Mouse (Mus musculus) midbrain, embryonic 15.5 days (tissue): ENCODE results near the gene Sdc3. TPM values are rescaled to one million over a fixed set of nuclear protein-coding genes. Genes with fewer than 3 reads are reported as not detected.

Experiments
- ATAC-seq: fragments of 200-750 bp; cut with Nextera tagmentation; replicated peaks from 2 replicates; pipeline ENCODE4 v1.8.0; 2017; ENCODE audit warnings: moderate TSS enrichment
- H3K27ac ChIP-seq: fragments of 300-500 bp; sonication (generic); 2 replicates; pipeline ENCODE4 v1.5.1; 2015; ENCODE audit warnings: mild to moderate bottlenecking, inconsistent platforms
- H3K27me3 ChIP-seq: fragments of 300-500 bp; sonication (generic); replicated peaks from 2 replicates; pipeline ENCODE4 v1.6.1; 2015; ENCODE audit warnings: inconsistent platforms
- H3K36me3 ChIP-seq: fragments of 300-500 bp; sonication (generic); replicated peaks from 2 replicates; pipeline ENCODE4 v1.6.1; 2015; ENCODE audit warnings: inconsistent platforms
- H3K4me1 ChIP-seq: fragments of 300-500 bp; sonication (generic); 2 replicates; pipeline ENCODE4 v1.6.1; 2015; ENCODE audit warnings: inconsistent platforms
- H3K4me2 ChIP-seq: fragments of 300-500 bp; sonication (generic); 2 replicates; pipeline ENCODE4 v1.6.1; 2015; ENCODE audit warnings: inconsistent platforms, mild to moderate bottlenecking, moderate library complexity
- H3K4me3 ChIP-seq: fragments of 300-500 bp; sonication (generic); 2 replicates; pipeline ENCODE4 v1.5.1; 2015; ENCODE audit warnings: mild to moderate bottlenecking, inconsistent platforms
- H3K9ac ChIP-seq: fragments of 300-500 bp; sonication (generic); 2 replicates; pipeline ENCODE4 v1.6.1; 2015; ENCODE audit warnings: mild to moderate bottlenecking, inconsistent platforms
- H3K9me3 ChIP-seq: fragments of 300-500 bp; sonication (generic); 2 replicates; pipeline ENCODE4 v1.6.1; 2016; ENCODE audit warnings: inconsistent platforms
- WGBS: fragments of 180-500 bp; shearing (Covaris S2); methylation state at CpG from one replicate; pipeline ENCODE4 v1.1.7; 2015; ENCODE audit warnings: mixed read lengths; 5-methylcytosine and 5-hydroxymethylcytosine counted together
- polyA plus RNA-seq: library from polyadenylated mRNA; unstranded; fragments of >200 nt; fragmentation: Nextera tagmentation; extraction: Ambion mirVana; gene quantifications from 2 replicates; pipeline ENCODE4 v1.2.1, GENCODE M21; 2015

Gene Sdc3
- polyA plus RNA-seq, 1 experiment from 2014 or later: 180 TPM

- H3K27me3 ChIP-seq: no peaks in the 10 kb centered on the region
- peak overlapping the region; percentile 56 for H3K27ac ChIP-seq
- H3K4me1 ChIP-seq: peaks cover 75% of the 10 kb centered on the region
- no peak for ATAC-seq
- no peak overlapping the region for H3K4me3 ChIP-seq
- no peaks in the 10 kb centered on the region for H3K36me3 ChIP-seq
- H3K9ac ChIP-seq: no peak overlapping the region
- WGBS: 25% methylated on average over 5 of the region's 5 CpGs
- H3K4me2 ChIP-seq: no peak overlapping the region
- H3K9me3 ChIP-seq: no peaks in the 10 kb centered on the region
Measured at GRCm38 (mm10) chr4:130809784-130810183, 17.4 kb downstream of the Sdc3 start.

DNA sequence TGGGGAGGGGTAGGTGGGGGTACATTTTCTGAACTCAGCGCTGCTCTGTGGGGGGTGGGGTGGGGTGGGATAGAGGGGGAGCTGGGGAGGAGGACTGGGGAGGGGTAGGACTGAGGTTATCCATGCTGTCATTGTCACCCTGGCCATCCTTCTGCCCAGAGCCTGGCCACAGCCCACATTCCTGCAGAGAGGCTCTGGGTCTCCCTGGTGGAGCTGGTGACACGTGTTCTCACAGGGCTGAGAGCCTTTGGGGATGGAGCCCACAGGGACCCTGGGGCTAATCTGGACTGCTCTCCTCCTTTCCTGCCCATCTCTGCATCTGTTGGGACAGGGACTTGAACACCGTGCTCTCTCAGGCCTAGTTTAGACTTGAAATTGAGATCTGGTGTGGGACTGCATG is 18.5 kb downstream of the Sdc3 start:
- H3K4me2 ChIP-seq: no peak overlapping the region
- H3K9me3 ChIP-seq: no peaks in the 10 kb centered on the region
- peaks cover 75% of the 10 kb centered on the region for H3K4me1 ChIP-seq
- H3K27ac ChIP-seq: peak overlapping the region; percentile 22; the same call in 1 of the 2 replicates
- H3K9ac ChIP-seq: no peak overlapping the region
- H3K36me3 ChIP-seq: no peaks in the 10 kb centered on the region
- no peak for ATAC-seq
- no peak overlapping the region for H3K4me3 ChIP-seq
- H3K27me3 ChIP-seq: no peaks in the 10 kb centered on the region
- WGBS: 24% methylated on average over 3 of the region's 3 CpGs

DNA sequence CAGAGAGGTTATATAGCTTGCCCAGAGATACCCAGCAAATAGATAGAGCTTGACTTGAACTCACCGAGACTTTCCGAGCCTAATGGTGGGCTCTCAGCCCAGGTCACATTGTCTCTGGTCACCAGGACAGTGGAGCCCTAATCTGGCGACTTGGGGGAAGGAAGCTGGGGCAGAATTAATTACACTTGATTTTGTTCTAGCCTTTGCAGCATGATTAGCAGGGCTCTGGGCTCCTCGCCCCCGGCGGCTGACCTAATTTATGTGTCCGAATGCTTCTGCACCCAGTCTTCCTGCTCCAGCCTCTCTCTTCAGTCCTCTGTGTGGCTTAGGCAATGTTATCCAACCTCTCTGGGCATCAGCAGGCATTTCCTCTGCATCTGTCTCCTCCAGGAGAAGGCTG is 19.0 kb downstream of the Sdc3 start:
- H3K9ac ChIP-seq: no peak overlapping the region

DNA sequence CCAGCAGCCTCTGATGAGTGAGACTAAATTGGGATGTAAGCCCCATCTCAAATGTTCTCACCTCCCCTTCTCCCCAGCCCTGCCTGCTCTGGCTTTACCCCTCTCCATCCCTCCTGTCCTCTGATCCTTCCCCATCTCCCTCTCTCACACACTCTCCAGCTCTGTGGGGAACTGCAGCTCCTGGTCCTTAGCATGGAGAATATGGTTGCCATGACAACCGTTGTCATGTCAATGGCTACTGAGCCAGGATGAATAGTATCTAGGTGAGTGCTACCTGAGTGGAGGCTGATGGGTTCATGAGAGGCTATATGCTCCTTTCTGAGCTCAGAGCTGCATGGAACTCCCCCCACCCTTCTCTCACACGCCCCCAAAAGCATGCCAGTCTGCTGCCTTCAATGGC is 21.6 kb downstream of the Sdc3 start:
- Histone ChIP-seq H3K4me3 (no peak overlapping the region), H3K4me2 (peak overlapping the region; percentile 44), H3K27me3 (no peaks in the 10 kb centered on the region), H3K36me3 (no peaks in the 10 kb centered on the region; the same call in 1 of the 2 replicates), H3K4me1 (peaks cover 66% of the 10 kb centered on the region), H3K9ac (peak overlapping the region; percentile 16; the same call in 1 of the 2 replicates), H3K27ac (peak overlapping the region; percentile 90), H3K9me3 (no peaks in the 10 kb centered on the region)
- 44% methylated on average over 2 of the region's 2 CpGs for WGBS
- ATAC-seq: peak; percentile 82

More for the DNA sequence above, 19.0 kb downstream of the Sdc3 start:
- no peaks in the 10 kb centered on the region for H3K36me3 ChIP-seq
- no peaks in the 10 kb centered on the region for H3K9me3 ChIP-seq
- no peak overlapping the region for H3K4me2 ChIP-seq
- no peak for ATAC-seq
- WGBS: 25% methylated on average over 7 of the region's 7 CpGs
- H3K27ac ChIP-seq: peak overlapping the region; percentile 27; the same call in 1 of the 2 replicates
- H3K4me3 ChIP-seq: no peak overlapping the region
- peaks cover 77% of the 10 kb centered on the region for H3K4me1 ChIP-seq
- H3K27me3 ChIP-seq: no peaks in the 10 kb centered on the region

GRCm38 (mm10) chr4:130814742-130815330 is 22.5 kb downstream of the Sdc3 start:
- Histone ChIP-seq H3K4me1 (peaks cover 57% of the 10 kb centered on the region), H3K4me2 (no peak overlapping the region), H3K27me3 (no peaks in the 10 kb centered on the region), H3K4me3 (no peak overlapping the region), H3K27ac (peak overlapping the region; percentile 90), H3K9me3 (no peaks in the 10 kb centered on the region), H3K9ac (no peak overlapping the region), H3K36me3 (no peaks in the 10 kb centered on the region; the same call in 1 of the 2 replicates)
- peak; percentile 16 for ATAC-seq
- 29% methylated on average over 8 of the region's 8 CpGs for WGBS

DNA sequence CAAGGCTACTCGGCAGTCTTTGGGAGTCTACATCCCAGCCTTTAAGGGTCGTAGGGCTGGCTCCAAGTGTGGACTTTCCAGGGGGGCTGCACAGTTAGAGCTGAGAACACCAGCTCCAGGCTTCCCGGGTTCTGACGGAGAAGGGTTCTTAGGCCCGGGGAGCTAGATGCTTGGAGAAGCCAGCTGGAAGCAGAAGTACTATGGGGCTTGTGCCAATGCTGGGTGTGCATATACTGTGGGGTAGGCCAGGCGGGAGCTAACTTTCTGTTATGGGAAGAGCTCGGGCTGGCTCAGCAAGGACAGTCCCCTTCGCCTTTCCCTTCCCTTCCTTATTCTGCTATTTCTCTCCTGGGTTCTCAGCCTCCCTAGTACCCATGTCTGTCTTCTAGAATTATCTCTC is 23.5 kb downstream of the Sdc3 start:
- Histone ChIP-seq H3K9me3 (no peaks in the 10 kb centered on the region), H3K27me3 (no peaks in the 10 kb centered on the region), H3K4me3 (no peak overlapping the region), H3K4me2 (no peak overlapping the region), H3K36me3 (no peaks in the 10 kb centered on the region; the same call in 1 of the 2 replicates), H3K9ac (no peak overlapping the region), H3K4me1 (peaks cover 56% of the 10 kb centered on the region), H3K27ac (peak overlapping the region; percentile 90)
- no peak for ATAC-seq
- 77% methylated on average over 8 of the region's 8 CpGs for WGBS

DNA sequence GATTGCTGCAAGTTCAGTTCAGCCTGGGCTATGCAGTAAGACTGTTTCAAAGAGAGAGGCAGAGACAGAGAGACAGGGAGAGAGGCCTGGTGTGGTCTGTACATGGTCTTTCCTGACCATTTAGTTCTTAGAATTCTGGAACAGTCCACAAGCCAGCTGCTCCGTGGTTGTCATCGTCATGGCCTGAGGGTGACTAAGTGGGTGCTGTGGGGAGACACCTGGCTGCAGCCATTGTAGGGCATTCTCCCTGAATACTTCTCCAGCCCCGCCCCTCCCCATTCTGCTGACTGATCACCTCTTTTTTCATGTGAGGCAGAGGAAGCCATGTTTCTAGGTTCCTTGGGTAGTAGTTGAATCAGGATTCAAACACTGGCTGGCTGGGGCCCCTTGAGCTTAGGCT is 27.5 kb downstream of the Sdc3 start:
- H3K4me2 ChIP-seq: no peak overlapping the region
- ATAC-seq: no peak
- peaks cover 22% of the 10 kb centered on the region; the same call in 1 of the 2 replicates for H3K36me3 ChIP-seq
- peaks cover 16% of the 10 kb centered on the region for H3K4me1 ChIP-seq
- H3K4me3 ChIP-seq: no peak overlapping the region
- no peak overlapping the region for H3K9ac ChIP-seq
- H3K27me3 ChIP-seq: no peaks in the 10 kb centered on the region
- no peaks in the 10 kb centered on the region for H3K9me3 ChIP-seq
- 88% methylated on average over 3 of the region's 3 CpGs for WGBS
- no peak overlapping the region for H3K27ac ChIP-seq

GRCm38 (mm10) chr4:130820594-130821255 is 28.4 kb downstream of the Sdc3 start:
- no peak overlapping the region for H3K4me2 ChIP-seq
- H3K4me1 ChIP-seq: peaks cover 7% of the 10 kb centered on the region
- H3K27me3 ChIP-seq: no peaks in the 10 kb centered on the region
- H3K9ac ChIP-seq: no peak overlapping the region
- ATAC-seq: no peak
- no peak overlapping the region for H3K27ac ChIP-seq
- no peaks in the 10 kb centered on the region for H3K9me3 ChIP-seq
- WGBS: 84% methylated on average over 7 of the region's 7 CpGs
- no peak overlapping the region for H3K4me3 ChIP-seq
- peaks cover 22% of the 10 kb centered on the region; the same call in 1 of the 2 replicates for H3K36me3 ChIP-seq

DNA sequence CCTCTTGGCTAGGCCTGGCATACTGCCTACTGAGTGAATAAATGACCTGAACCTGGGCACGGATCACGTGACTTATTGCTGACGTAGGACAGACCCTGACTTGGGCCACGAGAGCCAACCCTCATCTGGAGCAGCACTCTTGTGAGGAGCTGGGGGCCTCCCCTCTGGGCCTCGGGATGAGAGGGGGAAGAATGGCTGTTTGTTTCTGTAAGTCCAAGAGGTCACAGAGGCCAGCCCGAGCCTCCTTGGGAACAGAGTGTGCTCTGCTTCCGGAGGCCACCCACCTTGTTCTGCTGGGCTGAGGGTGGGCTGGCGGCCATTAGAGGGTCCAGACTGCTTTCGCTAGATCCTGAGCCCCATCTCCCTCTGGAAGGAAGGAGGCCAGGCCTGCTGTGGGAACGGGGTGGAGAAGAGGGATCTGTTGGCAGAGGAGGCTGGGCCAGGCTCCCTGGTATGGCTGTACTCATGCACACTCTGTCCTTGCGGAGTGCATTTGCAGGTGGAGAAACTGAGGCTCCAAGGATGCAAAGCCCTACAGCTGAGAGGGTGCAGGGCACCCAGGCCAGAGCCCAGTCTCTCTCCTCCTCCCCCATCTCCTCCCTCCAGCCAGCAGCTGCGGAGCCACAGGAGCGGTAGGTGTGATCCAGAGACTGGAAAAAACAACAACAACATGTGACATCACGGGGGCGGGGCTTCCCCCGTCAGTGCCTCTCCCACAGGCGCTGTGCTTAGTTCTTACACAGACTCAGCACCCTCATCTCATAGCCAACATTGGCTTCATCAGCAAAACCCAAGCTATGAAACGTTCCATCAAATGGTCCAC is 36.7 kb downstream of the Sdc3 start:
- Histone ChIP-seq H3K9me3 (no peaks in the 10 kb centered on the region), H3K36me3 (no peaks in the 10 kb centered on the region; the same call in 1 of the 2 replicates), H3K4me3 (no peak overlapping the region), H3K4me2 (no peak overlapping the region), H3K4me1 (peaks cover 10% of the 10 kb centered on the region), H3K9ac (no peak overlapping the region), H3K27ac (no peak overlapping the region), H3K27me3 (no peaks in the 10 kb centered on the region)
- peak; percentile 34 for ATAC-seq
- WGBS: 11% methylated on average over 18 of the region's 18 CpGs

DNA sequence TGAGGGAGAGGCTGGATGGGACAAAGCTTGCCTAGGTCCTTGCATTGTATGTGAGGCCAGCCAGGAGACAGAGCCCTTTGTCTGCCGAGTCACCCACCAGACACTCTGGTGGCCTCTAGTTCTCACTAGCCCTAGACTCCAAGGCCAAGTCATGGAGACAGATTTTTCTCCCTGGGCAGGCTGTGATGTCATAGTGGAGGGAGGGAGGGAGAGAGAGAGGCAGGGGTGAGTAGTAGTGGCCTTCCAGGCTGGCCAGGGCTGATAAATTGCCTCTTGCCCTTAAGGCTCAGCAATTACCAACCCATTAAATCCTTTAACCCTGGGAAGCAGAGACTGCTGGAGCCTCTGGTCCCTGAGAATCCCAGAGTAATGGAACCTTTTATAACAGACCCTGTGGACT is 41.8 kb downstream of the Sdc3 start:
- Histone ChIP-seq H3K4me3 (no peak overlapping the region), H3K4me2 (no peak overlapping the region), H3K9ac (no peak overlapping the region), H3K36me3 (no peaks in the 10 kb centered on the region), H3K4me1 (peaks cover 33% of the 10 kb centered on the region), H3K9me3 (no peaks in the 10 kb centered on the region), H3K27me3 (0 out of 2 replicates have a peak, but pooled peaks cover 4% of the 10 kb centered on the region), H3K27ac (no peak overlapping the region)
- 40% methylated on average over 1 of the region's 1 CpGs for WGBS
- ATAC-seq: no peak

DNA sequence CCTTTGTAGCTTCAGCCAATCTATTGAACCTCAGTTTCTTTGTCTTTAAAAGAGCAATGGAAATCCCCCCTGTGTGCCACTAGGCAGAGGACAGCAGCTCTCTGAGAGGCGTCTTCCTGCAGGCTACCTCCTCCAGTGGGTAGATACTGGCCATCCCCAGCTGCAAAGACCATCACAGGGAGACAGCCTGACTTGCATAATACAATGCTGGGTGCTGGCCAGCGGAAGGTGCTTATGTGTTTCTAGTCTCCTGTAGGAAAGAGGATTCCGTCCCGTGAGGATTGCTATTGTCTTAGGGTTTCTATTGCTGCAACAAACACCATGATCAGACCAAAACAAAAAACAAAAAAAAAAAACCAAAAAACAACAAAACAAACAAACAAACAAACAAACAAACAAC is 43.2 kb downstream of the Sdc3 start:
- Histone ChIP-seq H3K27ac (no peak overlapping the region), H3K9ac (no peak overlapping the region), H3K9me3 (no peaks in the 10 kb centered on the region), H3K4me2 (no peak overlapping the region), H3K4me1 (peaks cover 29% of the 10 kb centered on the region), H3K36me3 (no peaks in the 10 kb centered on the region), H3K27me3 (peaks cover 11% of the 10 kb centered on the region; the same call in 1 of the 2 replicates), H3K4me3 (no peak overlapping the region)
- ATAC-seq: no peak
- WGBS: 82% methylated on average over 4 of the region's 4 CpGs
